Mouse (Mus musculus): ENCODE data around the gene Myl4. TPM values are rescaled to one million over a fixed set of nuclear protein-coding genes. Genes with fewer than 3 reads are reported as not detected.
A peak's percentile ranks its signal among the peaks of the same experiment; 100 is the strongest.

Gene Myl4
- polyA plus RNA-seq, 1 experiment from 2014 or later, result 4.2 TPM

- H3K9me3 ChIP-seq (ENCODE audit: control insufficient read depth, low read length), result no peaks in the 10 kb centered on the region
- H3K36me3 ChIP-seq (ENCODE audit: control insufficient read depth, insufficient read depth, low read length), result no peaks in the 10 kb centered on the region
- no peak overlapping the region for H3K27ac ChIP-seq (ENCODE audit: low read depth, low read length)
- H3K9ac ChIP-seq (ENCODE audit: low read depth, low read length), result no peak overlapping the region
- H3K4me1 ChIP-seq (ENCODE audit: control insufficient read depth, insufficient read depth, low read depth, low read length), result peaks cover 12% of the 10 kb centered on the region
- H3K4me2 ChIP-seq (ENCODE audit: low read length), result no peak overlapping the region
- WGBS, result 87% methylated on average over 2 of the region's 2 CpGs
- no peaks in the 10 kb centered on the region for H3K27me3 ChIP-seq (replicated peaks; ENCODE audit: control insufficient read depth, insufficient read depth, low read length)
- no peak for ATAC-seq
- H3K4me3 ChIP-seq (ENCODE audit: low read length), result no peak overlapping the region
These were observed 6.0 kb upstream of the Myl4 start for GRCm38 (mm10) chr11:104544507-104544906.

- H3K4me1 ChIP-seq (ENCODE audit: control insufficient read depth, insufficient read depth, low read depth, low read length), result peaks cover 14% of the 10 kb centered on the region
- H3K4me2 ChIP-seq (ENCODE audit: low read length), result no peak overlapping the region
- no peaks in the 10 kb centered on the region for H3K9me3 ChIP-seq (ENCODE audit: control insufficient read depth, low read length)
- no peak overlapping the region for H3K27ac ChIP-seq (ENCODE audit: low read depth, low read length)
- no peak for ATAC-seq
- H3K36me3 ChIP-seq (ENCODE audit: control insufficient read depth, insufficient read depth, low read length), result no peaks in the 10 kb centered on the region
- no peaks in the 10 kb centered on the region; the same call in 1 of the 2 replicates for H3K27me3 ChIP-seq (replicated peaks; ENCODE audit: control insufficient read depth, insufficient read depth, low read length)
- H3K4me3 ChIP-seq (ENCODE audit: low read length), result no peak overlapping the region
- no peak overlapping the region for H3K9ac ChIP-seq (ENCODE audit: low read depth, low read length)
- WGBS, result 96% methylated on average over 3 of the region's 3 CpGs
These were observed 3.0 kb upstream of the Myl4 start for GRCm38 (mm10) chr11:104547502-104547901.

- no peaks in the 10 kb centered on the region for H3K9me3 ChIP-seq (ENCODE audit: control insufficient read depth, low read length)
- no peaks in the 10 kb centered on the region for H3K36me3 ChIP-seq (ENCODE audit: control insufficient read depth, insufficient read depth, low read length)
- ATAC-seq, result peak; percentile 45
- peak overlapping the region; percentile 100 for H3K9ac ChIP-seq (ENCODE audit: low read depth, low read length)
- peak overlapping the region; percentile 79 for H3K4me2 ChIP-seq (ENCODE audit: low read length)
- under 1% methylated on average over 45 of the region's 53 CpGs for WGBS
- no peaks in the 10 kb centered on the region; the same call in 1 of the 2 replicates for H3K27me3 ChIP-seq (replicated peaks; ENCODE audit: control insufficient read depth, insufficient read depth, low read length)
- peaks cover 14% of the 10 kb centered on the region for H3K4me1 ChIP-seq (ENCODE audit: control insufficient read depth, insufficient read depth, low read depth, low read length)
- H3K27ac ChIP-seq (ENCODE audit: low read depth, low read length), result peak overlapping the region; percentile 92
- H3K4me3 ChIP-seq (ENCODE audit: low read length), result peak overlapping the region; percentile 91
These were observed 741 bp upstream of the Myl4 start for GRCm38 (mm10) chr11:104549438-104550405.

- H3K27me3 ChIP-seq (replicated peaks; ENCODE audit: control insufficient read depth, insufficient read depth, low read length), result no peaks in the 10 kb centered on the region
- H3K36me3 ChIP-seq (ENCODE audit: control insufficient read depth, insufficient read depth, low read length), result no peaks in the 10 kb centered on the region
- H3K27ac ChIP-seq (ENCODE audit: low read depth, low read length), result no peak overlapping the region
- WGBS, result 92% methylated on average over 4 of the region's 4 CpGs
- H3K9me3 ChIP-seq (ENCODE audit: control insufficient read depth, low read length), result no peaks in the 10 kb centered on the region
- H3K4me2 ChIP-seq (ENCODE audit: low read length), result no peak overlapping the region
- H3K4me1 ChIP-seq (ENCODE audit: control insufficient read depth, insufficient read depth, low read depth, low read length), result no peaks in the 10 kb centered on the region
- no peak overlapping the region for H3K4me3 ChIP-seq (ENCODE audit: low read length)
- no peak overlapping the region for H3K9ac ChIP-seq (ENCODE audit: low read depth, low read length)
- no peak for ATAC-seq
These were observed 7.6 kb downstream of the Myl4 start for GRCm38 (mm10) chr11:104558065-104558464.

GRCm38 (mm10) chr11:104558651-104559403 is 8.4 kb downstream of the Myl4 start:
- Histone ChIP-seq H3K4me1 (ENCODE audit: control insufficient read depth, insufficient read depth, low read depth, low read length) (no peaks in the 10 kb centered on the region), H3K27ac (ENCODE audit: low read depth, low read length) (no peak overlapping the region), H3K36me3 (ENCODE audit: control insufficient read depth, insufficient read depth, low read length) (no peaks in the 10 kb centered on the region), H3K9ac (ENCODE audit: low read depth, low read length) (no peak overlapping the region), H3K9me3 (ENCODE audit: control insufficient read depth, low read length) (no peaks in the 10 kb centered on the region), H3K4me3 (ENCODE audit: low read length) (no peak overlapping the region), H3K27me3 (replicated peaks; ENCODE audit: control insufficient read depth, insufficient read depth, low read length) (no peaks in the 10 kb centered on the region), H3K4me2 (ENCODE audit: low read length) (no peak overlapping the region)
- WGBS, result 47% methylated on average over 4 of the region's 4 CpGs
- no peak for ATAC-seq

GRCm38 (mm10) chr11:104560971-104561370 is 10.5 kb downstream of the Myl4 start:
- Histone ChIP-seq H3K27ac (ENCODE audit: low read depth, low read length) (no peak overlapping the region), H3K4me2 (ENCODE audit: low read length) (no peak overlapping the region), H3K4me3 (ENCODE audit: low read length) (no peak overlapping the region), H3K4me1 (ENCODE audit: control insufficient read depth, insufficient read depth, low read depth, low read length) (no peaks in the 10 kb centered on the region), H3K36me3 (ENCODE audit: control insufficient read depth, insufficient read depth, low read length) (no peaks in the 10 kb centered on the region), H3K9me3 (ENCODE audit: control insufficient read depth, low read length) (no peaks in the 10 kb centered on the region), H3K27me3 (replicated peaks; ENCODE audit: control insufficient read depth, insufficient read depth, low read length) (no peaks in the 10 kb centered on the region), H3K9ac (ENCODE audit: low read depth, low read length) (no peak overlapping the region)
- ATAC-seq, result no peak
- 77% methylated on average over 2 of the region's 2 CpGs for WGBS

GRCm38 (mm10) chr11:104563496-104563895 is 13.0 kb downstream of the Myl4 start:
- H3K27ac ChIP-seq (ENCODE audit: low read depth, low read length), result no peak overlapping the region
- ATAC-seq, result no peak
- no peak overlapping the region for H3K4me2 ChIP-seq (ENCODE audit: low read length)
- H3K4me3 ChIP-seq (ENCODE audit: low read length), result no peak overlapping the region
- no peak overlapping the region for H3K9ac ChIP-seq (ENCODE audit: low read depth, low read length)
- no peaks in the 10 kb centered on the region for H3K36me3 ChIP-seq (ENCODE audit: control insufficient read depth, insufficient read depth, low read length)
- no peaks in the 10 kb centered on the region for H3K9me3 ChIP-seq (ENCODE audit: control insufficient read depth, low read length)
- WGBS, result 52% methylated on average over 1 of the region's 1 CpGs
- H3K27me3 ChIP-seq (replicated peaks; ENCODE audit: control insufficient read depth, insufficient read depth, low read length), result no peaks in the 10 kb centered on the region
- H3K4me1 ChIP-seq (ENCODE audit: control insufficient read depth, insufficient read depth, low read depth, low read length), result no peaks in the 10 kb centered on the region

GRCm38 (mm10) chr11:104565172-104565571 is 14.7 kb downstream of the Myl4 start:
- Histone ChIP-seq H3K27ac (ENCODE audit: low read depth, low read length) (no peak overlapping the region), H3K9me3 (ENCODE audit: control insufficient read depth, low read length) (no peaks in the 10 kb centered on the region; the same call in 1 of the 2 replicates), H3K4me2 (ENCODE audit: low read length) (no peak overlapping the region), H3K4me1 (ENCODE audit: control insufficient read depth, insufficient read depth, low read depth, low read length) (no peaks in the 10 kb centered on the region), H3K4me3 (ENCODE audit: low read length) (no peak overlapping the region), H3K36me3 (ENCODE audit: control insufficient read depth, insufficient read depth, low read length) (no peaks in the 10 kb centered on the region), H3K27me3 (replicated peaks; ENCODE audit: control insufficient read depth, insufficient read depth, low read length) (no peaks in the 10 kb centered on the region), H3K9ac (ENCODE audit: low read depth, low read length) (no peak overlapping the region)
- ATAC-seq, result no peak
- 84% methylated on average over 9 of the region's 9 CpGs for WGBS

GRCm38 (mm10) chr11:104566097-104566496 is 15.6 kb downstream of the Myl4 start:
- H3K4me1 ChIP-seq (ENCODE audit: control insufficient read depth, insufficient read depth, low read depth, low read length), result no peaks in the 10 kb centered on the region
- no peaks in the 10 kb centered on the region; the same call in 1 of the 2 replicates for H3K9me3 ChIP-seq (ENCODE audit: control insufficient read depth, low read length)
- no peaks in the 10 kb centered on the region for H3K27me3 ChIP-seq (replicated peaks; ENCODE audit: control insufficient read depth, insufficient read depth, low read length)
- WGBS, result 88% methylated on average over 6 of the region's 6 CpGs
- H3K4me3 ChIP-seq (ENCODE audit: low read length), result no peak overlapping the region
- no peak overlapping the region for H3K27ac ChIP-seq (ENCODE audit: low read depth, low read length)
- no peaks in the 10 kb centered on the region for H3K36me3 ChIP-seq (ENCODE audit: control insufficient read depth, insufficient read depth, low read length)
- no peak overlapping the region for H3K9ac ChIP-seq (ENCODE audit: low read depth, low read length)
- no peak overlapping the region for H3K4me2 ChIP-seq (ENCODE audit: low read length)
- ATAC-seq, result no peak
